Mouse (Mus musculus) left cerebral cortex, postnatal 14 days (tissue): ENCODE measurements around the gene Kifc3. TPM values are rescaled to one million over a fixed set of nuclear protein-coding genes. Genes with fewer than 3 reads are reported as not detected.
A peak's percentile ranks its signal among the peaks of the same experiment; 100 is the strongest.

ENCODE experiments used
- DNase-seq, 2 experiments: peaks; one replicate each; pipeline ENCODE4 v3.0.0; 2021 to 2022; ENCODE audit warnings: low spot score in 2 of 2, mixed read lengths in 1 of 2
- intact Hi-C: fragments of 180-260 bp; cut with DNase I; formaldehyde crosslinking; loops from one replicate; pipeline ENCODE4 v1.15.1; 2025
- total RNA-seq, 2 experiments: library from RNA; stranded (reverse); gene quantifications; 2 replicates each; pipeline ENCODE4 v1.2.3; 2021

The Kifc3 gene
- total RNA-seq, 2 experiments from 2014 or later = 52.9 to 60.3 TPM

DNA sequence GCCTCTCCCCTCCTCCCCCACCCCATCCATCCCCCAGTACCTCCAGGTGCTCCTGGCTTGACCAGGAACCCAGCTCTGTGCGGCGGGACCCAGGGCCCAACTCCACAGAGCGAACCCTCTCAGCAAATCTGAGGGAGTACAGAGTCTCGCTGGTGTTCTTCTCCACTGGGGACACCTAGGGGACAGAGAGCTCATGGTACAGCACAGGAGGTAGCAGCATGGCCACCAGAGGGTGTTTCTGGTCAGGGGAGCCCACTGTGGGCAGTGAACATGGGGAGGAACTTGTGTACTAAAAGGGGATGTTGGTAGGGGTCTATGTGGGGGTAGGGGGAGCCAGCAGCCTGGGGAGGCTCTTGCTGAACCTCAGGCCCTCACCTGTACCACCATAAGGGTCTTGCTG lies 100.6 kb downstream of the Kifc3 start:
- no peak for DNase-seq
- intact Hi-C loops = loop anchor here (10.0 kb wide), 1 partner anchor 103 kb away; the partner anchor contains the start of gene Kifc3

DNA sequence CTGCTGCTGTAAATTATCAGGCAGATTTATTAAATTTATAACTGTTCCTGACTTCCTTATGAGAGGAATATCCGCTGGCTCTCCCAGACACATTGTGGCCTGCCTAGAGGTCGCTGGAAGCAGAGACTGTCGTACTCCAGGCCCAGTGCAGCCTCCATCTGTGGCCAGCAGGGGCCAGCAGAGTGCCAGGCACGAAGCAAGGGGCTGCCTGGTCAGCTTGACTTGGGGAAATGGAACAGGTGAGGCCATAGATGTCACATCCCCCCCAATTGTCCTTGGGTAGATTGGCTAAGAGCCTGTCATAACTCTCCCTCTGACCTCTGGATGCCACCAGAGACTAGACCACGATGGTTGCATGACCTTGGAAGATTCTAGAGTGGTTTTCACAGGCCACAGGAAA lies 103.6 kb downstream of the Kifc3 start:
- DNase-seq = peak; percentile 60 to 72
- intact Hi-C loops = no loop called here

DNA sequence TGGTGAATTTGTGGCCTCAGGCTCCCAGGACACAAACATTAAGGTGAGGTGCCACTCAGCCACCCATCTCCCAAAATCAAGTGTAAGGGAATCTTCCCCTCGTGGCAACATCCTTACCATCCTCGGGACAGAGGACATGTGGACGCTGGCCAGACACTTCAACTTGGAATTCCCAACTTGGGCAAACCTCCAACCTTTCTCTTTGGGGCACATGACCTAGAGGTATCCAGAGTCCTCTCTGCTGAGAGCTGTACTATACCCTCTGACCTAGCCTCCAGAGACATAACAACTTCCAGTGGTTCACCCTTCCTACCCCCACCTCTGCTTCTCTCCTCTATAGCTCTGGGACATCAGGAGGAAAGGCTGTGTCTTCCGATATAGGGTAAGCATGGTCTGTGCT lies 109.0 kb downstream of the Kifc3 start:
- intact Hi-C loops = no loop called here
- DNase-seq = no peak

DNA sequence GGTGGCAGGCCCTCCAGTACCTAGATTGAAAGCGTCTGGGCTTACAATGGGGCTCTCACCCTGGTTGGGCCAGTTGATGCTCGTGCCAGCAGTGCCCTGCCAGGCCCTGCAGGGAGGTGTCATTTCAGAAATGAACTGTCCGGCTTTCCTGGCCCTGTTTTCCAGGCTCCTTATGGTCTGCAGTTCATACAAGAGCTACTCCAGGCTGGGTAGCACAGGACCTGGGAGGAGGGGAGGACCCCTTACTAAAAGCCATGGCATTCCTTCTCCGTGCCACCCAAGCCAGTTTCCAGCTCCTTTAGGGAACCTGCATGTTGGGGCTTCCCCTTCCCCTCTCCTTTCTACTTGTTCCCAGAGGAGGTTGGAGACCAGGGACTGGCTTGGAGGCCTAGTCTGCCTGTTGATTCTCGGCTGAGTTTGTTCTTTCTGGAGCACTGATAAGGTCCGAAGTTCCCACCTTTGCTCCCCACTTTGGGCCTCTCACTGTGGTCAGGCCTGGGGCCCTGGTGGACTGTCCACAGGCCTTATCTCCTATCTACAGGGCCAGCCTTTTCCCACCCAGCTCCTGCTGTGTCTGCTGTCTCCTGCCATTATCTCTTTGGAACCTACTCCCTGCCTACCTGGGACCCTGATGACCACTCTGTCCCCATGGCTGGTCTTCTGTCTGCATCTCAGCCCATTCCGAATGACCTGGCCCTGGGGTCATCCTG lies 117.0 kb downstream of the Kifc3 start:
- intact Hi-C loops = loop anchor here (5.0 kb wide), 1 partner anchor 143 kb away; no protein-coding TSS in a partner anchor
- DNase-seq = no peak

DNA sequence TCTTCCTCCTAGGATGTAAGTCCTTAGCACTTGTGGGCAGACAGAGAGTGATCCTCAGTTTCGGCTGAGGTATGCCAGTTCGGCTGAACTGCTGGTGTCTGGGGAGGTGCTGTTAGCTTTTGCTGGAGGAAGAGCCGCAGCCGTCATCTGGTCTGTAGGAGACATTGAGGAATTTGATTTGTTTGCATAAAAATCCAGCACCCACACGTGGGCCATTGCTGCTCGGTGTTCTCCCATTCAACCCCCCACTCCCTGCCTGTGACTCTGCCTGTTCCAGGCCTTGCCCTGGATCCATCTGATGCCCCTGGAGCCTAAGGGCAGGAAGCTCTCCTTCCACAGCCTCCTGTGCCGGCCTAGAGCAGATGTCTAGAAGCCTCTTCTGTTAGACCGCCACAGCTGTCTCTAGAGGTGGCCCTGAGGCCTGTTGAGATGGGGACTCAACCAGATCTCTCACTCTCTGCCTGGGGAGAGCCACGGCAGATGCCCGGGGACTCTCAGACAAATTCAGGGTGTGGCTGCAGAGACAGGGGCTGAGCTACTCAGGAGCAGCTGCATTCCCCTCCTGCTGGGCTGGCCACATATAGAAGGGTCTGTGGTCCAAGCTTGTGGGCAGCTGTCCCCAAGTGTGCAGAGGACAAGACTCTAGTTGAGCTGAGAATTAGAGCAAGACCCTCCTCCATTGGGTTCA lies 117.7 kb downstream of the Kifc3 start:
- no peak for DNase-seq
- intact Hi-C loops = loop anchor here (5.0 kb wide), 1 partner anchor 143 kb away; no protein-coding TSS in a partner anchor

DNA sequence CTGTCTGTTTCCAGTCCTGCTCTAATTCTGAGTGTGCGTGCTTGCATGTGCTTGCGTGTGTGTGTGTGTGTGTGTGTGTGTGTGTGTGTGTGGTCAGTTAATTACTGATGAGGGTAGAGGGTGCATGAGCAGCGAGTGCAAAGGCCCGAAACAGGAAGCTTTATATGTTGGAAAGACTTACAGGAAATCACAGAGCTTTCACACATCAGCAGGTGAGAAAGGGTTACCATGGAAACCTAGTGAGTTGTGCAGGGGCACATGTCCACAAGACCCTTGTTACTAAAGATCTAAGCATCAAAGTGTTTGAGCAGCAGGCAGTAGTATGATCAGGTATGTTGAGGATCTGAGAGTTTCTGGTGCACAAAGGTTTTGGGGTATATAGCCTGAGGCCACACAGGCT lies 118.4 kb downstream of the Kifc3 start:
- intact Hi-C loops = no loop called here
- no peak for DNase-seq

DNA sequence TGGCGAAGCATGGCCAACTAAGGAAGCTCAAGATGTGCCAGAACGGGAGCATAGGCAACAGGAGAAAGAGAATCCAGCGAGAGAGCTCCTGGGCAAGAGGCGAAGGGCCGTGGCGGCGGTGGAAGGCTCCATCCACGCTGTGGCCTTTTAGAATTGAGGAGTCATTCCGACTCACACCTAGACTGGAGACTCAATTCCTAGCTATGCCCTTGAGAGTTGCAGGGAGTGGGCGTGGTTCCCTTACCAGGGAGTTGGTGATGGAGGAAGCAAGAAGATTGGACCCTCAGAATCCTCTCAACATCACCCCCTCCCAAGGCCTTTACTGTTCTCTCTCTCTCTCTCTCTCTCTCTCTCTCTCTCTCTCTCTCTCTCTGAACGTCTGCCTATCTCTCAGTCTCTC lies 121.0 kb downstream of the Kifc3 start:
- intact Hi-C loops = no loop called here
- DNase-seq = no peak

DNA sequence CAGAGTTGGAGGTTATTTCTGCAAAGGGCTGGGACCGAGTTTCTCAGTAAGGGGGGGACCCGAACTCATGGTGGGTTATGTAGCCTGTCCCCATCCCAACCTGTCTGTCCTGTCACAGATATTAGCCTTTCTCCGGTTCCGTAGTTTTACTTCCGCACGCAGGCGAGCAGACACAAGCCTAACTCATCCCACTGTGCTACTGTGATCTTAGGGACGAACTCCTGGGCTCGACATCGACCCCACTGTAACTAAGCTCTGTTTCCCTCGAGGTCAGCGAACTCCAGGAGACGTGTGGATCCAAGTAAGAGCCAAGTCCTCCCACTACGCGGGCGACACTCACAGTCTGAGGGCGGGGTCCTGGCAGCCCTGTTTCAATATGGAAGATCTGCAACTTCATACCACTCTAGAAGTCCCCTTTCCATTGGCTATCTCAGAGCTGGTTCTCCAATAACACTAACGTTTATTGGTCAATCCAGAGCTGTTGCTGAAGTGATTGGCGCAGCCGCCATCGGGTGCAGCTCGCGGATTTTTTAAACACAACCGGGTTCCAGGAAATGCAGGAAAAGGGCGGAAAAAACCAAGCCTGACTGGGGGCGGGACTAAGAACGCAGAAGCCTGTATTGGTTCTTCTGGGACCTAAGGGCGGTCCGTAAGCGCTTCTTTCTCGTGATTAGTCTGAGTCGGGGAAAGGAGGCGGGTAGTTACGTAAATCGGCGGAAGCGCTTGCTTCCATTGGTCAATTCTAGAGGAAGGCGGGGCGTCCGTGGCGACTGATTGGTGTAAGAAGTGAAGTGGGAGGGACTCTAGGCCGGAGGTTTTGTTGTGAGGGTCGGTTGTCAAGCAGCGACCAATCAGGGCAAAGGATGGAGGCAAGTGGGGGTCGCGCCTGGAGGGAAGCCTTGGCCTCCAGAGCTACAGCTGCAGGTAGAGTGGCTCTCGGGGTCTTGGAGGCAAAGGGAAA lies 122.0 kb downstream of the Kifc3 start, which contains the start of gene Katnb1:
TSS of gene Katnb1 (plus strand) at position 806 of the 961 bp plus-strand sequence.
- DNase-seq = peak; percentile 99 to 100
- intact Hi-C loops = no loop called here

DNA sequence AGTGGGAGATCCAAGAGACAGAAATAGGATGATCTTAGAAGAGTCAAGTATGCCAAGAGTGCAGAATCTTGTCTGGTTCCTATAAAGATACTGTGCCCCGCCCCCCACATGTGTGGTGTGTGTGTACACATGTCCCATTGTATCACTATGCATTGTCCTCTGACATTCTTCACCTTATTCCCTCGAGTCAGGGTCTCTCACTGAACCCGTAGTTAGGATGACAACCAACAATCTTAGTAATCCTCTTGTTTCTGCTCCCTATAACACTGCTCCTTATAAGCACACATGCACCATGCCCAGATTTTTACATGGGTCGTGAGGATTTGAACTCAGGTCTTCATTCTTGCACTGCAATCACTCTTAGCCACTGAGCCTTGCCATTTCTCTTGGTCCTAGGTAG lies 123.3 kb downstream of the Kifc3 start:
- no peak for DNase-seq
- intact Hi-C loops = loop anchor here (5.0 kb wide), 1 partner anchor 57 kb away; no protein-coding TSS in a partner anchor

DNA sequence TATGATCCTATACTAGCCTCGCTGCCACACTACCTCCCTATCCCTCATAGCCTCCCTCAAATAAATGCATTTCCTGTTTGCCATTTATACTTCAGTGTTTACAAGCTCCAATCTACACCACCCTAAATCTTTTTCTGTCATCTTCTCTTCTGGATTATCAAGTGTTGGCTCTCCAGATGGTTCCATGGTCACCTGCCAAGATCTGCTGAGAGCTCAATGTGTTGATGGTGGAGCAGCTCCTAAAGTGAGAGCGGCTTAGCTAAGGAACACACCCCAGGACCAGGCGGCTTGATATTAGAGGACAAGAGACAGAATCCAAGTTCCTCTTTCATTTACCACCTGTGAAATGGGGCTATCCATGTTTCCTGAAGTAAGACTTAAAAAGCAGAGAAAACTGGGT lies 124.6 kb downstream of the Kifc3 start:
- intact Hi-C loops = loop anchor here (5.0 kb wide), 1 partner anchor 56 kb away; no protein-coding TSS in a partner anchor
- no peak for DNase-seq

DNA sequence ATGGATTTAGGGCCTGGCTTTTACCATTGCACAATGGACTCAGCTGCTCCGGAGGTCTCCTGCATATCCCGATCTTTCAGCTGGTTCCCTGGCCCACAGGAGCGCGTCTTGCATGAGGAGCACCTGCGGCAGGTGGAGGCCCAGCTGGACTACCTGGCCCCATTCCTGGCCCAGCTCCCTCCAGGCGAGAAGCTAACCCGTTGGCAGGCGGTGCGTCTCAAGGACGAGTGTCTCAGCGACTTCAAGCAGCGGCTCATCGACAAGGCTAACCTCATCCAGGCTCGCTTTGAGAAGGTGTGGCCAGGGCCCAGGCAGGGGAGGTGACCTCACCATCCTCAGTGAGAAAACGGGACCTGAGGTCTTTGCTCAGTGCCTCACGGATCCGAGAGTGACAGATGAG lies 126.5 kb downstream of the Kifc3 start:
- no peak for DNase-seq
- intact Hi-C loops = loop anchor here (5.0 kb wide), 1 partner anchor 54 kb away; no protein-coding TSS in a partner anchor

DNA sequence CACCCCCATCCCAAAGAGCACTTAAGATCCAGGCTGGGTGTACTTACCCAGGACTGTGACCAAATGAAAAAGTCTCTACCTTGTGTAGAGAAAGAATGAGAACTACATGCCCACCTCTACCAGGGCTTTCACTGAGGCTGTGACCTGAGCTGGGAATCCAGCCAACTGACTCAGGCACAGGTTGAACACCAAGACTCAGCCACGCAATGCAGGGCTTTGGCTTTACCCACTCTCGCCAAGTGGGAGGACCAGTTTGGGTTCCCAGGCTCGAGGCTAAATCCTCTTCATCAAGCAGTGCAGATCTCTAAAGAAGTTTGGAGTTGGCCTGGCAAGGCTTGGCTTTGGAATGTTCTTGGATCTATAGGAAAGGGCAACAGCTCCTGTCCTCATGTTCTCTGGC lies 127.1 kb downstream of the Kifc3 start:
- intact Hi-C loops = loop anchor here (5.0 kb wide), 1 partner anchor 53 kb away; no protein-coding TSS in a partner anchor
- no peak for DNase-seq

DNA sequence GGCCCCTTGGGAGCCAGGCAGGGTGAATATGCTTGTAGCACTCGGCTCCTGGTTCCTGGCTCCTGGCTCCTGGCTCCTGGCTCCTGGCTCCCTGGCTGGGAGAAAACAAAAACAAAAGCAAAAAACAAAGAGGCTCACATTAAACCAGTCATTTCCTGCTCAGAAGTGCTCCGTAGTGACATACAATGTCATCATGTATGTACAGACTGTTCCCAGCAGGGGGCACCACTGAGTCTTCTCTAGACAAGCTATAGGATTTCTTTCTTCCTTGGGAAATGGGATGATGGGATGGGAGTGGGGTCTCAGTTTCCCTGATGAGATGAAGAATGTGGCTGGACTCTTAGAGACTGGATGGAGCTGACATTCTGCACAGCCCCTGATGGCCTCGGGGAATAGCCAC lies 135.0 kb downstream of the Kifc3 start:
- DNase-seq = peak; percentile 48 to 52
- intact Hi-C loops = no loop called here

DNA sequence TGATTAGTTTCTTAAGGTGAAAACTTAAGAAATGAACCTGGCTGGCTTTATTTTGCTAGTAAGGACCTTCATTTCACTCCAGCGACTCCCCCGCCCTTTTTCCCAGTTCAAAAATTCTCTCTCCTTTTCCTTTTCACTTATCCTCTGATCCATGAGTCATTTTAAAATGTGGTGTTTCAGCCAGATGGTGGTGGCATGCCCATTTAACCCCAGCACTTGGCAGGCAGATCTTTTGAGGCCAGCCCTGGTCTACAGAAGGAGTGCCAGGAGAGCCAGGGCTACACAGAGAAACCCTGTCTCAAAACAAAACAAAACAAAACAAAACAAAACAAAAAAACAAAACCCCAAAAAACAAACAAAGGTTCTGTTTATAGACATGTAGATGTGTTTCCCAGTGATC lies 138.1 kb downstream of the Kifc3 start:
- DNase-seq = no peak
- intact Hi-C loops = no loop called here

DNA sequence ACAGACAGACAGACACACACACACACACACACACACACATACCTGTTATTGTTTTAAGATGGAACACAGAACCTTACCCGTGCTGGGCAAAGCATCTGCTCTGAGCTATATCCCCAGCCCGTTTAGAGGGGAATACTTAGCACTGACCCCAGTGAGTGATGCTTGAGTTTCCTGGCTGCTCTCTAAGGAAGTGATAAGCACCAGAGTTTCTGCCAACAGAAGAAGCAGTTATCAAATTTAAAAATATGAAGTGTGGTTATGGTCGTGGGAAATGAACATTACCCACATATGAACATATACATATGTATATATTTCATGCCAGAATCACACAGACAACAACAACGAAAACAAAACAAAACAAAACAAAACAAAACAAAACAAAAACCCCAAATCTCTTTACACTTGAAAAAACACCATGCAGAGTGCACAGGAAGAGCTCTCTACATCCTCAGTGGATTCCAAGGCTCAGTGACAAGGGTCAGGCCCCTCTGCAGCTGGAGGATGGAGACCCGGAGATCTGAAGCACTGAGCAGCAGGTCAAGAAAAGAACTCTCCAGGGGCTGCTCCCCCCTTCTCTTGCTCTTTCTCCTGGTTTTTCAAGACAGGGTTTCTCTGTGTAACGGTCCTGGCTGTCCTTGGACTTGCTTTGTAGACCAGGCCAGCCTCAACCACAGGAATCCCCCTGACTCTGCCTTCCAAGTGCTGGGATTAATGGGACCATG lies 142.6 kb downstream of the Kifc3 start:
- intact Hi-C loops = no loop called here
- no peak for DNase-seq

DNA sequence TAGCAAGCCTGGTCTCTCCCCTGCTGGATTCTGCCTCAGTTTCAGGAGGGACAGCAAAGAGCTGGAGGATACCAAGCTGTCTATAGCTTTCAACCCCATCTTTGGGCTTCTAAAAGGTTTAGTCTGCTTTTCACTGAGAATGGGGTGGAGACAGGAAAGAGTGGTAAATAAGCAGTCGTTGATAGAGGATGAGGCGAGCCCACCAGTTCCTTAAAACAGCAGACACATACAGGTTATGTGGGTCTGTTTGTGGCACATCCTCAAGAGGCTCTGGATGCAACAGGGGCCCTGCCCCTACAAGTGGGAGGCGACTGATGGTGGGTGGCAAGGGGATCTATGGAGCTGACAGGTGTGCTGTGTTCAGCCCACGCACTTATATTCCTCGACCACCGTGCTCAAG lies 144.0 kb downstream of the Kifc3 start:
- intact Hi-C loops = no loop called here
- DNase-seq = no peak

DNA sequence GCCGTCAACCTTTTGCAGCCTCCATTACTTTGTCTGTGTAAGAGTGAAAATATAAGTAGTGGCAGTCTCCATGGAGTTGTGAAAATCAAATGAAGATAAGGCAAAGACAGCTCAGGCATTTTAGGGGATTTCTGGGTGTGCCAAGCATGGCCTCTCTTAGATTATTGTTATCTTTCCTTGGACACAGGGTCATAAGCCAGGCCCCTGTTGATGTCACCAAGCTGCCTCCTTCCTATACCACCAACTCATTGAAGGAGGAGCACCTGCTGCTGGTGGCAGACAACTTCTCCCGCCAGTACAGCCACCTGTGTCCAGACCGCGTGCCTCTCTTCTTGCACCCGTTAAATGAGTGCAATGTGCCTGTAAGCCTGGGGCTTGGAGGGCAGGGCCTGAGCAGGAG lies 146.2 kb downstream of the Kifc3 start:
- intact Hi-C loops = no loop called here
- no peak for DNase-seq

DNA sequence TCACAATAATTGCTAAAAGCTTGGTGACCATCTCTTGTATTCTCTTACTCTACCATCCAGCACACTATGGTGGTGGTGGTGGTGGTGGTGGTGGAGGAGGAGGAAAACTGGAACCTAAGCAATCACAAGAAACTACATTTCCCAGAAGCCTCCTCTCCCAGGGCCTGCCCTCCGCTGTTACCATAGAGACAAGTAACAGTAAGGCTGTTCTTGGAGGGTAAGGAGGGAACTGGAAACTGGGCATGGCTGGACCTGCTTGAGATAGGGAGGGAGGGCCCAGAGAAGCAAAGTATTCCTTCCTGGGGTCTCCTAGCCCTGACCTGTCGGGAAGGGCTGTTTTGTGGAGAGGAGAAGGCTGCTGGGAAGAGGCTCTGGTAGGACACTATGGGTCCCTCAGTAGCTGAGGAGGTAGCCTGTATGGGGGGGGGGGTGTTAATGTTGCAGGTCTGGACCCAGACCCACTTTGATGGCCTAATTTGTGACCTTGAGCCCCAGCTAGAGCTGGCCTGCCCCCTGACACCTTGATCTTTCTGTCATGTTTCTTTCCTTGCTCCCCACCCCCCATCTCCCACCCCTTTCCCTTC lies 147.6 kb downstream of the Kifc3 start, which contains the start of gene Drc7:
TSS of gene Drc7 (plus strand) at position 177 of the 584 bp plus-strand sequence.
- peak; percentile 40 to 43 for DNase-seq
- intact Hi-C loops = no loop called here

DNA sequence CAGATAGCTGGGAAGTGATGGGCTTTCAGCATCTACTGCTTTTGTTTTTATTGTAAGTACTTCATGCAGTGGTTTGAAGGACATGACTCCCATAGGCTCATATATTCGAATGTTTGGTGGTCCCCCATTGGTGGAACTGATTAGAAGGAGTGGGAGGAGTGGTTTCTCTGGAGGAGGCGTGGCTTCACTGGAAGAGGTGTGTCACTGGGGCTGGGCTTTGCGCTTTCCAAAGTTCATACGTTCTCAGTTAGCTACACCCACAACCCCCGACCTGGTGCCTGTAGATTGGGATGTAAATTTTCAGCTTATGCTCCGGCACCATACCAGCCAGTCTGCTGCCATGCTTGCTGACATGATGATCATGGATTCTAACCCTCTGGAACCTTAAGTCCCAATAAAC lies 148.2 kb downstream of the Kifc3 start:
- DNase-seq = no peak
- intact Hi-C loops = no loop called here
